Mouse (Mus musculus) E14TG2a.4 (cell line): ENCODE results near the gene Senp2.

Experiments used
- CTCF ChIP-seq: conservative IDR thresholded peaks from 2 replicates; pipeline ENCODE4 v1.5.1; 2014; ENCODE audit warnings: low read length
- NANOG ChIP-seq: IDR thresholded peaks from 2 replicates; pipeline ENCODE4 v1.6.1; 2014; ENCODE audit warnings: borderline replicate concordance, low read length, mixed read lengths
- POU5F1 ChIP-seq: IDR thresholded peaks from 2 replicates; pipeline ENCODE4 v1.6.1; 2014; ENCODE audit warnings: low read length, borderline replicate concordance

GRCm38 (mm10) chr16:21996881-21997641 lies 12.2 kb upstream of the Senp2 start:
- TF ChIP-seq CTCF (no peak), POU5F1 (no peak), NANOG (no peak)
